Mouse (Mus musculus) E14TG2a.4 (cell line): ENCODE measurements around the gene Dok3.

ENCODE experiments used
- CTCF ChIP-seq: conservative IDR thresholded peaks from 2 replicates; pipeline ENCODE4 v1.5.1; 2014; ENCODE audit warnings: low read length
- NANOG ChIP-seq: IDR thresholded peaks from 2 replicates; pipeline ENCODE4 v1.6.1; 2014; ENCODE audit warnings: borderline replicate concordance, low read length, mixed read lengths
- POU5F1 ChIP-seq: IDR thresholded peaks from 2 replicates; pipeline ENCODE4 v1.6.1; 2014; ENCODE audit warnings: low read length, borderline replicate concordance

- TF ChIP-seq CTCF (no peak), POU5F1 (no peak), NANOG (no peak)
These were observed 11.8 kb upstream of the Dok3 start for GRCm38 (mm10) chr13:55540933-55541332.
